Mouse (Mus musculus): ENCODE data around the gene Akap3.

GRCm38 (mm10) chr6:126848712-126849704 lies 3.9 kb upstream of the Akap3 start, which contains the start of gene Ndufa9:
- TF ChIP-seq TCF12 (IDR thresholded peaks at IDR 0.05; ENCODE audit: insufficient read depth, poor library complexity, severe bottlenecking), result no peak
- peak; percentile 74 for TF ChIP-seq POLR2A (IDR thresholded peaks at IDR 0.05; ENCODE audit: insufficient read length, low read depth)
- TF ChIP-seq POLR2AphosphoS2 (IDR thresholded peaks at IDR 0.05; ENCODE audit: insufficient read length, low read depth), result no peak
- no peak for TF ChIP-seq USF1 (IDR thresholded peaks at IDR 0.05; ENCODE audit: low read depth)
- TF ChIP-seq REST (IDR thresholded peaks at IDR 0.05; ENCODE audit: insufficient read depth, insufficient read length), result no peak
- no peak for TF ChIP-seq MYOD1 (IDR thresholded peaks at IDR 0.05; ENCODE audit: control insufficient read depth in 1 of 3, insufficient read length in 2 of 3, low read depth in 2 of 3)
- no peak for TF ChIP-seq SRF (IDR thresholded peaks at IDR 0.05; ENCODE audit: control insufficient read depth, insufficient read length, low read depth)

Measured in myocyte (in vitro differentiated cells).